Mouse (Mus musculus) right cerebral cortex, postnatal 10 days (tissue): Measurements from ENCODE around the gene Arrb1.
"Not testable (repeated sequence)": the region's sequence is repeated elsewhere in the genome, so short reads cannot be mapped to it uniquely, and the experiment has no call there.

ENCODE experiments used
- DNase-seq, 2 experiments: peaks; one replicate each; pipeline ENCODE4 v3.0.0; 2021; ENCODE audit warnings: low spot score in 2 of 2

Arrb1 gene

DNA sequence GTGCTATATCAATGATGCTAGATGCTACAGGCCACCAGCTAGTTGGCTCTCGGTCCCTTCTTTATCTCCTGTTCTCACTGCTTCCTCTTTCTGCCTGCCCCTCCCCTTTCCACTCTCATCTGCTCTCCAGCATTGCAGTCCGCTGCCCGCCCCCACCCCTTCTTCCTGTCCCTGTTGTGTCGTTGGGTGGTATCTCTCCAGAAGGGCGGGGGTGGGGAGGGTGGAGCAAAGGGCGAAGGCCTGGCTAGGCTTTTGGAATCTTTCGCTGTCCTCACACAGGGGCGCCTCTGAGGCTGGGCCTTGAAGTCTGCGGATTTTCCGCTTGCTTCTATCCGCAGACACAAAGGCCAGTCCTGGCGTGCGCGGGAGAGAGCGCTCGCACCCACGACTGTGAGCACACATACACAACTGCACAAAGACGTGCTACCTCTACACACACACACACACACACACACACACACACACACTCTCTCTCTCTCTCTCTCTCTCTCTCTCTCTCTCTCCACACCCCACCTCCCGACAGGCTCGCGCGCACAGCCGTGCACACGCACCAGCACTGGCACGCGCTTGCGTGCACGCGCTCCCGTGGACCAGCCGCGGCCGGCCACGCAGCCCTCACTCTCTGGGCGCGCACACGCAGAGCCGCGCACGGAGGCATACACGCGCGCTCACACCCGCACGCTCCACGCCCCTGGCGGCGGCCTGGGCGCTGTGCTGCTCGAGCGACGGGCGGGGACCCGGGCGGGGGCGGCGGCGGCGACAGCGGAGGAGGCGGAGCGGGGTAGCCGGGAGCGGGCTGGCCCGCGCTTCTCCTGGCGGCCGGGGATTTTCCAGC lies at the start of gene Arrb1:
Arrb1 (plus strand) TSS at position 566 of the 835 bp plus-strand sequence.
- DNase-seq: peak; percentile 91 to 92

DNA sequence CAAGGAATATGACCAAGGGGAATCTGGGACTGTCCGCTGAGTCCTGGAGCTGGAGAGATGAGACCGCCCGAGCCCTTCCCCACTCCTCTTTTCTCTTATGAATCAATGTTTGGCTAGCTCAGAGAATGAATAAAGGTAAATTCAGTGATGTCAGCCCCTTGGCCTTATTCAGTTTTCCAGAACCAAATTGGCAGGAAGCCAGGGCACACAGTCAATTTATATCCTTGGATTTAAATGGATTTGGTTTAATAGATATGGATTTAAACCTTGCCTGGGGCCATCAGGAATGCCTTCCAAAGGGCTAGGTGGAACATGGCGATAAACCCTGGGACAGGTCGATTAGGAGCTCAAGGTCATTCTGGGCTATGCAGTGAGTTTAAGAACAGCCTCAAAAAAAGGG lies 45.6 kb upstream of the Arrb1 start:
- DNase-seq: no peak

DNA sequence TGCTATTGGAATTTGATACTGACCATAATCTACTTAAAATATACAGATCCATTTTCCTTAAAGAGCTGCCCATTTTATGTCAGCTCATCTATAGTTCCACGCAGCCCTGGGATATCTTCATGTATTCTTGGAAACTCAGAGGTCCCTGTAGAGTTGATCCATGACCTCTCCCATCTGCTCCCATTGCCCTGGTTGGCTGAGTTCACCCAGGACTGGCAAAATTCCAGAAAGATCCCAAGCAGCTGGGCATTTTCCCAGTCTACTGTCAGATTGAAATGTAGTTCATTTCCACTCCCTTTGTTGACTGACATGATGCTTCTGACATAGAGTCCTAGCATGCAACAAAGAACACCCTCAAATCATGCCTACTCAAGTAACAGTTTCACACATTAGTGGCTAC lies 36.1 kb upstream of the Arrb1 start:
- no peak for DNase-seq

DNA sequence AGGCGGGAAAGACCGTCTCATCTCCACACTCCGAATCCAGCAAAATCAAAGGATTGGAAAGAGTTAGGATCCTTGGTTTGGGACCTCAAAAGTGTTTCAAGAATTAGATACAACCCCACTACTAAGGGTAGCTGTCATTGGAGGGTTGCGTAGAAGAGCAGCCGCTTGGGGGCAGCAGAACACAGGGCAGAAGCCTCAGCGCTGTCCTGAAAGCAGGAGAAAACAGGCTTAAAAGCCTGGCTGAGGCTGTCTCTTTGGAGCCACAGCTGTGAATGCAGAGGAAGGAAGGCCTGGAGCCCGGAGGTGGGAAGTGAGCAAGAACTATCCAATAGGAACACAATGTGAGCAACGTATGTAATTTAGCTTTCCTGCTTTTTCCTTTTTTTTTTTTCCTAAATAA lies 35.1 kb upstream of the Arrb1 start:
- DNase-seq: peak; percentile 83 to 90

DNA sequence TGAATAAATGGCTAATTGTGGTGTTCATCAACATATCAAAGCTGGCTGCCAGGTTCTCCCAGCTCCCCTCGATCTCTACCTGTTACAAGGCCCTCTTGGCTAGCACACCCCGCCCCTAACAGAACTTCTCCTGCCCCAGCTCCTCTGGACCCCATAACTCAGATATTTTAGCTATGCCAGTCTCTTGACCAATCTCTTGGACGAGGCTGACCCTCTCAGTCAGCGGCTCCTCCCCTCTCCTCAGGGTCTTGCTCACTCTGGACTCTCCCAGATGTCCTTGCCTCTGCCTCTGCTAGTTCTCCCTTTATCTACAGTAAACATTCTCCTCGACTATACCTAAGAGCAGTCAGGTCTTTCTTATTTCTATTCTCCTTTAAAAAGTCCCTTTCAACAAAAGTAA lies 34.6 kb upstream of the Arrb1 start:
- no peak for DNase-seq

DNA sequence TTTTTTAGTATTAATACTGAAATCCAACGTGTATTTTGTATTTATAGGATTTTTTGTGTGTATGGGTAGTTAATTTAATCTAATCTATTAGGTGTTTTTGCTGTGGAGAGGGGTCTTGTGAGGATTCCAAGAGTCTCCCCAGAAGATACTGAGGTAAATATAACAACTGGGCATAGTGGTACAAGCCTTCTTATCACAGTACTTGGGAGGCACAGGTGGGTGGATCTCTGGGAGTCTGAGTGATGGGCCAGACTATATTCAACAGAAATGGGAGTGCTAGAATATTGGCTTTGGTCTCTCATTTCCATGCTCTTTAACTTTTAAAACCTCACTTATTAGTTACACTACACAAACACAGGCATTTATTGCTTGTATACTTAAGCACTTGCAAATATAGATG lies 34.1 kb upstream of the Arrb1 start:
- DNase-seq: no peak

DNA sequence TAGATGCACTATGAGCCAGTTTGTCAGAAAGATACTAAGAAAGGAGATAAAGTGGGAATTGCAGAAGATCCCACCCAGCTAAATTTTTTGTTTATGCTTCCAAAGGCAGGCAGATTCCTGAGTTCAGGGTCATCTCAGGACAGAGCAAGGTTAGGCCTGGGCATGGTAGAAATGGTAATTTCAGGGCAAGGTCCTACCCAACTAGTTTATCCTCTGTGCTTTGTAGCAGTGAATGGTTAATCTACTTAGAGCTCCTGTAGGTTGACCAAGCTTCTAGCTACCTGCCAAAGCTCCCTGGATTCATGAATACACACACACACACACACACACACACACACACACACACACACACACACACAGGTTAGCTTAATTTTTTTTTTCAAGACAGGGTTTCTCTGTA lies 30.7 kb upstream of the Arrb1 start:
- no peak for DNase-seq

DNA sequence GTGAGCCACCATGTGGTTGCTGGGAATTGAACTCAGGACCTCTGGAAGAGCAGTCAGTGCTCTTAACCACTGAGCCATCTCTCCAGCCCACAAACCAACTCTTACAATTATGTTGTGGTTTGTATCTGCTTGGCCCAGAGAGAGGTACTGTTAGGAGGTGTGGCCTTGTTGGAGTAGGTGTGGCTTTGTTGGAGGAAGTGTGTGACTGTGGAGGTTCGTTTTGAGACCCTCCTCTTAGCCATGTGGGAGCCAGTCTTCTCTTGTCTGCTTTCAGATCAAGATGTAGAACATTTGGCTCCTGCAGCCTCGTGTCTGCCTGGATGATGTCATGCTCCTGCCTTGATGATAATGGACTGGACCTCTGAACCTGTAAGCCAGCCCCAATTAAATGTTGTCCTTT lies 27.1 kb upstream of the Arrb1 start:
- DNase-seq: not testable (repeated sequence)

DNA sequence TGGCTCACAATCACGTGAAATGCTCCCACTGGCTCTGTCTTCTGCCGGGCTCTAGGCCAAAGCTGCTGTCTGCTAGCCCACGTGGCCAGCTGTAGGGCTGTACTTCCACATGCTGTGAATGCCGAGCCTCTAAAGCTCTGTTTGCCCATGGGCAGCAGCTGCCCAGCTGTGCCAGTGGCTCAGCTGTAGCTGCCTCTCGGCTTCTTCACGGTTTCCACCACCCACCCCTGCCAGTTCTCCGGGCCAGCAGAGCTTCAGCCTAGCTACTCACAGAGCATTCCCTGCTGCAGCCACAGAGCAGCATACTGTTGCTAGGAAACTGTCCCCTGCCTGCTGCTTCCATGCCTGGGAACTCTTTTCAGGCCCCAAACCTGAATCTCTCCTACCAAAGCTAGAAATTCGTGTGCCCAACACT lies 25.2 kb upstream of the Arrb1 start:
- peak; percentile 76 to 83 for DNase-seq

DNA sequence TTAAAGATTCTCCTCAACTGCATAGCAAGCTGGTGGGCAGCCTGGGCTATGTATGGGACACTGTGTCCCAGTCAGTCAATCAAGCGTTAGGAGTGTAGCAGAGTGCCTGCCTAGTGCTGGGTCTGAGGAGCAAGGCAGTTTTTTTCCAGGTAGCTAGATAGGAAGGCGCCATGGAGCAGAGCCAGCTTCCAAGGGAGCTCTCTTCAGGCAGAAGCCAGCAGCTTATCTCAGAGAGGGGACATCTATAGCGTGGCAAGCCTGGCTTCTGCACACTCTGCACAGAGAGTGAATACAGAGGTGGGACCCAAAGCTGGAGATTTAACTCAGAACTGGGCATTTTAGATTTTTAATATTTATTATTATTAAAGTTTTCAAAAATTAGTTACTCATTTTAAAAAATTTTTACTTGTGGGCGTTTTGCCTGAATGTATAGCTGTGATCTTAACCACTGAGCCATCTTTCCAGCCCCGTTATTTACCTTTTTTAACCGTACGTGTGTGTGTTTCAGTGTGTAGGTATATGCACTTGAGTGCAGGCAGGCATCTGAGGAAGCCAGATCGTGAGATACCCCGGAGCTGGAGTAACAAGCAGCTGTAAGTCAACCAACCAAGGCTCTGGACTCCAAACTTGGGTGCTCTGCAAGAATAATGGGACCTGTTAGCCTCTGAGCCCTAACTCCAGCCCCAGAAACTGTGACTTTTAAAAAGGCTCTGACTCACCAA lies 19.0 kb upstream of the Arrb1 start:
- DNase-seq: no peak

DNA sequence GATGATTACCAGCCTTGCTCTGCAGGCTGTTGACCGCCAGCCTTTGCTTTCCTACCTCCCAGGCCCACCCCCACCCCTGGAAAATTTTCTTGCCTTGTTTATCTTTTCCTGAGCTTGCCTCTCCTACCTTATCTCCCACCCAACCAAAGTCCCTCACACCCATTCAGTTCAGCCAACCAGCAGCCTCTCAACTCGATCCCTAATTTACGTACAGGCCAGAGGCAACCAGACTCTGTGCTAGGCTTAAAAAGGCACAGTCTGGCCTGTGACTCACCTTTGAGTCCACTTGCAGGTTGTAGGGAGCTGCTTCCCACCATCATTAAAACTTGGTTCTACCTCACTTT lies 18.5 kb upstream of the Arrb1 start:
- no peak for DNase-seq

DNA sequence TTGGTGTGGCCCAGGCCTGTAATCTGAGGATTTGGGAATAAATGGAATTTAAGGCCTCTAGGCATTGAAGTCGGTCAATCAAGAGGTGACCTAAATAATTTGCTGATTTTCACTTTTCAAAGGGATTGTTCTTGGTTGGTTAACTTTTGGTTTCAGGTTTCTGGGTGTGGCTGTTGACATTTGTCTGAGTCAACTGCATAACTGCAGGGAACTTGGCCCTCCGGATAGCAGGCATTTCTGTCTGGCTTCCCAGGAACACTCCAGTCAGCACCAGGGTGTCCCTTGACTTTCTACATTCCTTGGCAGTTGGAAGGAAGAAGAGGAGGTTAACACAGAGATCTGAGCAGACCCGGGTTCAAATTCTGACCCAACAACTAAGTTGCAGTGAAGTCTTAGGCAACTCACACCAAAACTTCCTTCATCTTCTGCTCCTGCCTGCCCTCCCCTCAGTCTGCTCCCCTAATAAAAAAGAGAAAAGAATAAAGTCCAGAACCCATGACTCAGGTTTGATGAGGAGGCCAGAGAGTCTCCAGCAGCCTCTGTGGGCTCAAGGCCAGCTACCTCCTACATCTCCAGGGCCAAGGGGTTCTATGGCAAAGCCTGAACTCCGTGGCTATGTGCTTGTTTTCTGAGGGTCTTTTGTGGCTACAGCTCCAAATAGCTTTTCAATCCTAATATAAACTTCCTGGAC lies 16.2 kb upstream of the Arrb1 start:
- DNase-seq: no peak

DNA sequence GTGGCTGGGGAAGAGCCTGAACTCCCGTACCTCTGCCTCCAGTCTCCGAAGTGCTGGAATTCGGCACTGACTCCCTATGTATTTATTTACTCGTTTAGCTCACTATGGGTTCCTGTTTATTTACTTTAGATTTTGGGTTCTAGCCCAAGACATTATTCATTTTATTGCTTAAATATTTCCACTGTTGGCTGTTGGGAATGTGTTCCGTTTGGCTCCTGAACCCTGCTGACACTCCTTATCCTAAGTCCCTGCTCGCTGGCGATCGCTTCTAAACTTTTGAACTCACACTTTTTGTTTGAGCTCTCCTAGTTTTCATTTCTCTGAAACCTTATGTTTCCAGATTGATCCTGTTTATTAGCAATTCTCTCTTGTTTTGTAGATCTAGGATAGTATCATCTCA lies 12.1 kb upstream of the Arrb1 start:
- DNase-seq: no peak

DNA sequence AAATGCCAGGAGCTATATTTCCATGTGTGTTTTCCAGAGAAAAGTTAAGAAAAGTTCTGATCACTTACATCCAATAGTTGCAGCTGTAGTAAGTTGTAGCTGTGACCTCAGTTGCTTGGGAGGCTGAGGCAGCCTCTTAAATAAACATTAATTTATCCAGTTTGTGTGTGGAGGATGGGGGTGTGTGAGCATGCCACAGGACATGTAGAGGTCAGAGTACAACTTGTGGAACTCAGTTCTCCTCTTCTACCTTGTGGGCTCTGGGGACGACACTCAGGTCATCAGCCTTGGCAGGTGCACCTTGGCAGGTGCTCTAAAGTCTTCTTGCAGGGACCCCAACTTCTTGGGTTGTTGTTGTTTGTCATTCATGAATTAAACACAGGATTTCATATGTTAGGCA lies 11.4 kb upstream of the Arrb1 start:
- no peak for DNase-seq

DNA sequence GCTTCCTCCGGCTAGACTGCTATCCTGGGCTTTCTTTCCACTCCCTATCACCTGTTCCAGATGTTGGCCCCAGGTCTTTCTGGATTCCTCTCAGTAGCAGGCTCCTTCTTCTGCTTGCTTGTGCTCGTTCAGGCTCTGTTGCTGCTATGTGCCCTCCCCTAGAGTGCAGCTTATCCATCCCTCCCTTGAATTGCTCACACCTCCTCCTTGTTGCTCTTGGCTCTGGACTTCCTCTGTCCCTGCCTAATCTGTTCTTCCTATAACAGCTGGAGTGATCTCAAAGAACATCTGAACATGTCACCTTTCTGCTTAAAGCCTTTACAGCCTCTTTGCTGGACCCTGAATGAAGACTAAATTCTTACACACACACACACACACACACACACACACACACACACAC lies 6.7 kb upstream of the Arrb1 start:
- DNase-seq: no peak

DNA sequence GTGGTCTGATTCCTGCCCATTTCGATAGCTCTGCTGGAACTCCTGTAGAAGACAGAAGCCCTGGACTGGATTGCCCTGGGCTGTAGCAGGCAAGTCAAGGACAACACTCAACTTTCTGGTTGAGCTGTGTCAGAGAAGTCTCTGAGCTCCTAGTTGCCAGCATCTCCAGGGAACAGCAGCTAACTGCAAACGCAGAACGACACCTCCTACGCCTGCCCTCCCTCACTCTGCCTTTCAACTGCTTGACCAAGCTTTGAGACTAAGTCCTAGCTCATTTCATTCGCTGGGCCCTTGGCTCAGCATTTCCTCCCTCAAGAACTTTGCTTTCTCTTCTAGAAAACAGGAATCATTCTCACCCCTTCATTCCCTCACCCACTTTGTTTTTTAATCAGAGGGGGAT lies 5.9 kb upstream of the Arrb1 start:
- peak in 1 of 2 experiments; percentile 40 for DNase-seq

DNA sequence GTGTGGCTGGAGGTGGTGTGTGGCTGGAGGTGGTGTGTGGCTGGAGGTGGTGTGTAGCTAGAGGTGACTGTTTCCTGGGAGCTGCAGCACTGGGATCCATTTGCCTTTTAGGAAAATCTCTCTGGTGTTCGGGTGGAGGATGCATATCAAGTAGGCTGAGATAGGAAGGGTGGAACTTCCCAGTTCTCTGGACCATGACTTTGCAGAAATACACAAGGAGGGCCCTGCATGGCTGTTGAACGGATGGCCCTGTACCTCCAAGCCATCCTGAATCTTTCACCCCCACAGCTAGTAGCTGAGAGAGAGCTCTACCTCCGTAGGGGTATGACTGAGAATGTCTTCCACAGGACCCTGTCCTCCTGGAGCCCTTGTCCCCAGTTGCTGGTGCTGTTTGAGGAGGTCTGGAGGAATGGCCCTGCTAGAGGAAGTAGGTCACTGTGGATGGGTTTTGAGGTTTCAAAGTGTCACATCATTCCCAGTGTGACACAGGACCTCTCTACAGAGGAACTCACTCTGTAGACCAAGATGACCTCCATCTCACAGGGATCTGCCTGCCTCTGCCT lies 3.8 kb upstream of the Arrb1 start:
- peak in 1 of 2 experiments; percentile 23 for DNase-seq

DNA sequence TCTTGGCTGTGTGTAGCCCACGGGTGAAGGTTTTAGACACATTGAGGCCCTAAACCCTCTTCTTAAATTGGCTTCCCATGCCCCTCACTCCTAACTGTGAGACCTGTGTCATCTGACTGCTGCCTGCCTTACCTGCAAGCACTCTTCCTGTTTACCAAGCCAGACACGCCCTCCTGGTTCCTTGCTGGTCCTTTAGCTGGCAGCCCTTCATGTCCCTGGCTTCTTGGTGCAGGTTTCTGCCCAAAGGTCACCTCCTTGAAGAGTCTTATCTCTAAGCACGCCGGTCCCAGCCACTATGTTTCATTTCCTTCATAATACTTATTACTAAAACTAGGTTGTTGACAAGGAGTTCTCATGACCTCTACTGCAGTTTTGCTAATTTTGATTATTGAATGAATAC lies 2.7 kb upstream of the Arrb1 start:
- peak in 1 of 2 experiments; percentile 25 for DNase-seq

DNA sequence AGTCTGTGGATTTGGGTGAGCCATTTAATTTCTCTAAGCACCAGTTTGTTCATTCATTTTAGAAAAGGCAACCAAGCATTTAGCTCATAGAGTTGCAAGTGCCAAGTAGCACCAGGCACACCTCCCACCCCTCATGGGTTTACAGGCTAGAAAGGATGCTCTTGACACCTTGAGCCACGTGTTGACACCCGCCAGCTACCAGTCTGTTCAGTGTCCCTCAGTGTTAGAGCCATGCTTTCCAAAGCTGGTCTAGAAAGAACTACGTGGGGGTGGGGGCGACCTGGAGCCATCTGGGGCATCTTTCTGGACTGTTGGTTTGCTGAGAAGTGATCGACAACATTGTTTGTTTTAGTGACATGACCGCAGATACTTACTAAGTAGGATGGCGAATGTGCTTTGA lies 1.7 kb upstream of the Arrb1 start:
- peak in 1 of 2 experiments; percentile 40 for DNase-seq

DNA sequence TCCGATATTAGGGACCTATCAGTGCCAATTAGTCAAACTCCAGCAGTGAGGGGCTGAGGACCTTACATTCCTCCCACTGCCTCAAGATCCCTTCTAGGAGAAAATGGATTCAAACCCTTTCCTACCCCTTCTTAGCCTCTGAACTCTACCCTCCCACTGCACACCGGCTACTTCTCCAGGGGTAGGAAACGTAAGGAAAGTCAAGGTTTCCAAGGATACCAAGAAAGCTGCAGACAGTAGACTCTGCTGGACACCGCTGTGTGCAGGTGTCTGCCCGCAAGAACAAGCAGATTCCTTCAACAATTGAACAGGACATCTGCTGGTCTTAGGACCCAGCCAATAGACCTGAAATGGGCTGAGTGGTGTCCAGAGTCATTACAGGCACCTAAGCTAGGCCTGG lies 765 bp upstream of the Arrb1 start:
- DNase-seq: no peak

DNA sequence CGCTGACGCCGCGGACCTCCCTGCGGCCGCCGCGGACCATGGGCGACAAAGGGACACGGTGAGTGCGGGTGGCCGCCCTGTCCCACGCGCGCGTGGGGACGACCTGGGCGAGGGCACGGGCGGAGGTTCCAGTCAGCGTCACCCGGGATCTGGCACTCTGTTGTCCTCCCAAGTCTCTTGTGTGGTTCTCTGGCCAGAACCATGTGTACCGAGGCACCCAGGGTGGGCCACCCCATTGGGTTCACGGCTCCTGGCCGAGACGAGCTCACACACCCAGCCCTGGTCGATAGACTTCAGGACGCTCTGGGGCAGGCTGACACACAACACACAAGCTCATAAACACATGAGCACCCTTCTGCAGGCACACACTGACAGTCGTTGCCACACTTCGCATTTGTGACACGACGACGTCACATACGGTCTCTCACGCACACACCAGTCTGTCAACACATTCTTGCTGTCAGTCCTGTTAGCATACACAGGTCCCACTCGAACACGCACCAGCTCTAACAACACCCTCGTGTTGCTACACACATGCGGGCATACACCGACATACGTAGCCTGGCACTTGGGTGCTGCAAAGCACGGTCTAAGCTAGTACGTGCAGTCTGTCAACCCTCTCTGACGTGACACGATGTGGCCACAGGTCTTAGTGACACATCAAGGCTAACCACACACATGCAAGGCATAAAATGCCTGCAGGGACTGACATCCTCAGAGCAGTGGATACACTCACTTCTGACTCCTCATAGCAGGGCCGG lies 655 bp downstream of the Arrb1 start:
- peak; percentile 53 to 79 for DNase-seq
